Mouse (Mus musculus): ENCODE measurements around the gene Gzmc. TPM values are rescaled to one million over a fixed set of nuclear protein-coding genes. Genes with fewer than 3 reads are reported as not detected.

Gzmc gene
- polyA plus RNA-seq, 1 experiment from 2014 or later = 0.34 TPM

Other genes starting within 250 kb of the Gzmc start
- not detected in 2 replicates for gene Mcpt1, start 216.7 kb downstream of the Gzmc start, polyA plus RNA-seq (2016; fragmentation: Nextera tagmentation; extraction: Ambion mirVana)
- not detected in 2 replicates for gene Mcpt9, start 204.2 kb downstream of the Gzmc start, polyA plus RNA-seq (2016; fragmentation: Nextera tagmentation; extraction: Ambion mirVana)
- not detected in 2 replicates for gene Mcpt2, start 192.6 kb downstream of the Gzmc start, polyA plus RNA-seq (2016; fragmentation: Nextera tagmentation; extraction: Ambion mirVana)
- not detected in 2 replicates for gene Mcpt4, start 172.3 kb downstream of the Gzmc start, polyA plus RNA-seq (2016; fragmentation: Nextera tagmentation; extraction: Ambion mirVana)
- not detected in 2 replicates for gene Mcpt8, start 149.4 kb downstream of the Gzmc start, polyA plus RNA-seq (2016; fragmentation: Nextera tagmentation; extraction: Ambion mirVana)
- not detected in 2 replicates for gene Ctsg, start 132.1 kb downstream of the Gzmc start, polyA plus RNA-seq (2016; fragmentation: Nextera tagmentation; extraction: Ambion mirVana)
- gene Gzme, start 114.0 kb downstream of the Gzmc start, polyA plus RNA-seq (2016; fragmentation: Nextera tagmentation; extraction: Ambion mirVana) = not detected in 2 replicates
- gene Gzmd, start 102.0 kb downstream of the Gzmc start, polyA plus RNA-seq (2016; fragmentation: Nextera tagmentation; extraction: Ambion mirVana) = not detected in 2 replicates
- gene Gzmg, start 75.1 kb downstream of the Gzmc start, polyA plus RNA-seq (2016; fragmentation: Nextera tagmentation; extraction: Ambion mirVana) = not detected in 2 replicates
- gene Gzmn, start 60.1 kb downstream of the Gzmc start, polyA plus RNA-seq (2016; fragmentation: Nextera tagmentation; extraction: Ambion mirVana) = not detected in 2 replicates
- gene Gzmf, start 23.2 kb downstream of the Gzmc start, polyA plus RNA-seq (2016; fragmentation: Nextera tagmentation; extraction: Ambion mirVana) = not detected in 2 replicates
- not detected in 2 replicates for gene Gzmb, start 27.6 kb upstream of the Gzmc start, polyA plus RNA-seq (2016; fragmentation: Nextera tagmentation; extraction: Ambion mirVana)
- gene Atp12a, start 130.4 kb upstream of the Gzmc start, polyA plus RNA-seq (2016; fragmentation: Nextera tagmentation; extraction: Ambion mirVana) = 0.05 TPM in 1 of 2 replicates, not detected in the other
- 2.2 and 2.7 TPM in 2 replicates for gene Rnf17, start 167.9 kb upstream of the Gzmc start, polyA plus RNA-seq (2016; fragmentation: Nextera tagmentation; extraction: Ambion mirVana)